In the genomic region with DNA sequence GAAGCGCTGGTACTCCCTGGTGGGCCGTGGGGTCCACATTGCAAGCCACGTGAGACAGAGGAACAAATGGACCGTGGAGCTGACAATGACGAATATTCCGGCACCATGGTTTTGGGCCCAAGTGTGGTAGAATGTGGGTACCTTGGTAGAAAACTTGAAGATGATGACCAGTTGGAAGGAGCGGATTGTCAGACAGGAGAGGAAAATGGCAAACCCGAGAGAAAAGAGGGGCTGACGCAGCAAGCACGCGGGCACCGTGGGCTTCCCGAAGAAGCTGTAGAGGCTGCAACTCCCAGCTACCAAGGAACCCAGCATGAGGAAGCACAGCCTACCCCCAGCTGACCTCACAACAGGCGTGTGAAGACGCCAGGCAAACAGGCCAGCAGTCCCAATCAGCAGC, we compare ENCODE assay signal across 9 mouse cellular contexts. TPM values are rescaled to one million over a fixed set of nuclear protein-coding genes. Genes with fewer than 3 reads are reported as not detected.
DNase-seq lines count a peak whose midpoint lies in the region; ATAC-seq and TF ChIP-seq lines count a peak whose summit lies in the region.
"Had no signal": no experiment of that assay in that cellular context is flagged by ENCODE, and none has a peak within 500 bp of the region (broad histone marks: within the 10 kb centered on the region; RNA-seq: fewer than 3 reads in every experiment).

No protein-coding gene starts in this region.

- no peak for ATAC-seq in lung, postnatal 0 days
- ATAC-seq in limb, embryonic 15.5 days (ENCODE audit: insufficient number of reproducible peaks, low FRiP score, low TSS enrichment, low read depth) = no peak
- ATAC-seq in stomach, embryonic 16.5 days (ENCODE audit: insufficient read depth, low FRiP score) = no peak

- TF ChIP-seq EP300 in lung, postnatal 0 days (IDR thresholded peaks at IDR 0.05) = no peak

- peaks cover 20% of the 10 kb centered on the region; the same call in 1 of the 2 replicates for H3K4me1 ChIP-seq in lung, postnatal 0 days (ENCODE audit: insufficient read depth, low read depth, low read length)
- H3K4me1 ChIP-seq in lung, adult 2 months (ENCODE audit: control insufficient read depth, insufficient read depth, low read length) = peaks cover 16% of the 10 kb centered on the region
- H3K4me1 ChIP-seq in limb, embryonic 15.5 days = peaks cover 48% of the 10 kb centered on the region
- H3K4me1 ChIP-seq in stomach, embryonic 16.5 days (ENCODE audit: control insufficient read depth, insufficient read depth, low read length) = peaks cover 21% of the 10 kb centered on the region

- no peak for TF ChIP-seq POLR2A in lung, adult 2 months (IDR thresholded peaks at IDR 0.05; ENCODE audit: borderline replicate concordance, extremely low read depth, low read depth, low read length)

- 0 out of 2 replicates have a peak overlapping the region, but pooled peaks have one; percentile 71 for H3K4me3 ChIP-seq in lung, postnatal 0 days (ENCODE audit: low read depth, low read length)
- H3K4me3 ChIP-seq in lung, adult 2 months (replicated peaks; ENCODE audit: extremely low read depth, low read depth, low read length) = no peak overlapping the region
- peak overlapping the region; percentile 87; the same call in 1 of the 2 replicates for H3K4me3 ChIP-seq in limb, embryonic 15.5 days
- peak overlapping the region; percentile 76 for H3K4me3 ChIP-seq in stomach, embryonic 16.5 days (replicated peaks; ENCODE audit: low read length)

- no peaks in the 10 kb centered on the region for H3K36me3 ChIP-seq in lung, postnatal 0 days (ENCODE audit: insufficient read depth, low read length)
- H3K36me3 ChIP-seq in limb, embryonic 15.5 days = peaks cover 18% of the 10 kb centered on the region
- H3K36me3 ChIP-seq in stomach, embryonic 16.5 days (ENCODE audit: control insufficient read depth, insufficient read depth, low read length) = no peaks in the 10 kb centered on the region

- no peak overlapping the region for H3K27ac ChIP-seq in lung, postnatal 0 days (ENCODE audit: low read length)
- H3K27ac ChIP-seq in limb, embryonic 15.5 days = no peak overlapping the region
- H3K27ac ChIP-seq in stomach, embryonic 16.5 days (ENCODE audit: low read length) = no peak overlapping the region

- H3K9ac ChIP-seq in lung, postnatal 0 days (replicated peaks; ENCODE audit: low read depth) = no peak overlapping the region
- peak overlapping the region; percentile 41 for H3K9ac ChIP-seq in limb, embryonic 15.5 days
- peak overlapping the region; percentile 65; the same call in 1 of the 2 replicates for H3K9ac ChIP-seq in stomach, embryonic 16.5 days (ENCODE audit: low read length)

- peak; percentile 54 for DNase-seq in cerebellum, adult 11-12 months
- DNase-seq in cerebellum, postnatal 25 days = no peak
- no peak for DNase-seq in lung, postnatal 0 days (ENCODE audit: low spot score)
- no peak for DNase-seq in lung, adult 2 months
- no peak for DNase-seq in thymus, postnatal 36 days
- DNase-seq in spleen, adult 12 weeks (ENCODE audit: low spot score) = no peak
- DNase-seq: adrenal gland, adult 8-10 months had no signal

- H3K27me3 ChIP-seq in lung, postnatal 0 days (replicated peaks; ENCODE audit: insufficient read depth, low read length) = no peaks in the 10 kb centered on the region
- no peaks in the 10 kb centered on the region for H3K27me3 ChIP-seq in limb, embryonic 15.5 days
- H3K27me3 ChIP-seq in stomach, embryonic 16.5 days (ENCODE audit: control insufficient read depth, insufficient read depth, low read length) = no peaks in the 10 kb centered on the region

- 59% methylated on average over 15 of the region's 15 CpGs for WGBS in lung, postnatal 0 days
- 64% methylated on average over 15 of the region's 15 CpGs for WGBS in lung, adult 2 months
- 66% methylated on average over 15 of the region's 15 CpGs for WGBS in limb, embryonic 15.5 days
- WGBS in stomach, embryonic 16.5 days = 63% methylated on average over 15 of the region's 15 CpGs

- peak overlapping the region; percentile 83; the same call in 1 of the 2 replicates for H3K4me2 ChIP-seq in lung, postnatal 0 days (replicated peaks; ENCODE audit: low read depth, low read length)
- peak overlapping the region; percentile 92 for H3K4me2 ChIP-seq in limb, embryonic 15.5 days
- peak overlapping the region; percentile 85; the same call in 1 of the 2 replicates for H3K4me2 ChIP-seq in stomach, embryonic 16.5 days (ENCODE audit: low read depth, low read length)

- no peaks in the 10 kb centered on the region for H3K9me3 ChIP-seq in lung, postnatal 0 days (ENCODE audit: low read length)
- H3K9me3 ChIP-seq in limb, embryonic 15.5 days = no peaks in the 10 kb centered on the region
- no peaks in the 10 kb centered on the region for H3K9me3 ChIP-seq in stomach, embryonic 16.5 days (replicated peaks; ENCODE audit: control insufficient read depth, low read length)

- TF ChIP-seq CTCF in lung, postnatal 0 days (IDR thresholded peaks at IDR 0.05) = no peak
- TF ChIP-seq CTCF in lung, adult 2 months (IDR thresholded peaks at IDR 0.05; ENCODE audit: insufficient read depth, low read length) = no peak

RNA-seq across cellular contexts. Expression of a gene that starts 1.0 kb away (rescaled TPM):
- polyA plus RNA-seq in lung, postnatal 0 days (2015; fragmentation: Nextera tagmentation; extraction: Ambion mirVana) = 13.2 and 13.7 TPM in 2 replicates
- 15.9 and 21.6 TPM in 2 replicates for polyA plus RNA-seq in lung, adult 2 months (2012; rRNA removed)
- 17.2 and 19.5 TPM in 2 replicates for polyA plus RNA-seq in limb, embryonic 15.5 days (2015; fragmentation: Nextera tagmentation; extraction: Ambion mirVana)
- 17.0 and 18.0 TPM in 2 replicates for polyA plus RNA-seq in stomach, embryonic 16.5 days (2015; fragmentation: Nextera tagmentation; extraction: Ambion mirVana)

RNA-seq across cellular contexts. Expression of a gene that starts 9.9 kb away (rescaled TPM):
- 0.21 and 0.35 TPM in 2 replicates for polyA plus RNA-seq in lung, postnatal 0 days (2015; fragmentation: Nextera tagmentation; extraction: Ambion mirVana)
- polyA plus RNA-seq in lung, adult 2 months (2012; rRNA removed) = 0.08 TPM in 1 of 2 replicates, not detected in the other
- polyA plus RNA-seq in limb, embryonic 15.5 days (2015; fragmentation: Nextera tagmentation; extraction: Ambion mirVana) = 0.81 and 1.7 TPM in 2 replicates
- 0.37 and 0.47 TPM in 2 replicates for polyA plus RNA-seq in stomach, embryonic 16.5 days (2015; fragmentation: Nextera tagmentation; extraction: Ambion mirVana)

RNA-seq across cellular contexts. Expression of a gene that starts 10.7 kb away (rescaled TPM):
- 10.0 and 11.3 TPM in 2 replicates for polyA plus RNA-seq in lung, postnatal 0 days (2015; fragmentation: Nextera tagmentation; extraction: Ambion mirVana)
- 16.7 and 18.2 TPM in 2 replicates for polyA plus RNA-seq in lung, adult 2 months (2012; rRNA removed)
- polyA plus RNA-seq in limb, embryonic 15.5 days (2015; fragmentation: Nextera tagmentation; extraction: Ambion mirVana) = 27.0 and 30.3 TPM in 2 replicates
- 18.7 and 20.9 TPM in 2 replicates for polyA plus RNA-seq in stomach, embryonic 16.5 days (2015; fragmentation: Nextera tagmentation; extraction: Ambion mirVana)

RNA-seq across cellular contexts. Expression of a gene that starts 19.9 kb away (rescaled TPM):
- 13.4 and 13.7 TPM in 2 replicates for polyA plus RNA-seq in lung, postnatal 0 days (2015; fragmentation: Nextera tagmentation; extraction: Ambion mirVana)
- polyA plus RNA-seq in lung, adult 2 months (2012; rRNA removed) = 43.6 and 48.6 TPM in 2 replicates
- polyA plus RNA-seq in limb, embryonic 15.5 days (2015; fragmentation: Nextera tagmentation; extraction: Ambion mirVana) = 16.2 and 19.7 TPM in 2 replicates
- polyA plus RNA-seq in stomach, embryonic 16.5 days (2015; fragmentation: Nextera tagmentation; extraction: Ambion mirVana) = 8.2 and 9.9 TPM in 2 replicates

RNA-seq across cellular contexts. Expression of a gene that starts 32.4 kb away (rescaled TPM):
- 18.0 TPM in 2 replicates for polyA plus RNA-seq in lung, postnatal 0 days (2015; fragmentation: Nextera tagmentation; extraction: Ambion mirVana)
- polyA plus RNA-seq in lung, adult 2 months (2012; rRNA removed) = 8.9 TPM in 2 replicates
- polyA plus RNA-seq in limb, embryonic 15.5 days (2015; fragmentation: Nextera tagmentation; extraction: Ambion mirVana) = 28.4 and 34.2 TPM in 2 replicates
- polyA plus RNA-seq in stomach, embryonic 16.5 days (2015; fragmentation: Nextera tagmentation; extraction: Ambion mirVana) = 18.3 and 21.0 TPM in 2 replicates
